Comparison of ENCODE assay signal across 19 mouse cellular contexts in genomic region chr4:144559792-144560191, GRCm38 (mm10). TPM values are rescaled to one million over a fixed set of nuclear protein-coding genes. Genes with fewer than 3 reads are reported as not detected.
DNase-seq lines count a peak whose midpoint lies in the region; ATAC-seq and TF ChIP-seq lines count a peak whose summit lies in the region.
"Had no signal": no experiment of that assay in that cellular context is flagged by ENCODE, and none has a peak within 500 bp of the region (broad histone marks: within the 10 kb centered on the region; RNA-seq: fewer than 3 reads in every experiment).

No protein-coding gene starts in this region.

- no peak for ATAC-seq in intestine, postnatal 0 days
- no peak for ATAC-seq in intestine, embryonic 16.5 days
- ATAC-seq in common myeloid progenitor, adult 5-6 weeks (replicated peaks; ENCODE audit: low read depth, poor library complexity, severe bottlenecking), result peak; percentile 72
- ATAC-seq: liver, postnatal 0 days had no signal

- no peak overlapping the region for H3K4me2 ChIP-seq in intestine, postnatal 0 days (replicated peaks; ENCODE audit: low read depth)
- H3K4me2 ChIP-seq in intestine, embryonic 16.5 days (ENCODE audit: low read depth, low read length), result no peak overlapping the region
- H3K4me2 ChIP-seq: heart, embryonic 12.5 days; midbrain, embryonic 12.5 days; neural tube, embryonic 12.5 days had no signal

- H3K9me3 ChIP-seq in intestine, postnatal 0 days (ENCODE audit: control insufficient read depth), result no peaks in the 10 kb centered on the region
- H3K9me3 ChIP-seq in intestine, embryonic 16.5 days (ENCODE audit: control insufficient read depth, low read length), result no peaks in the 10 kb centered on the region
- H3K9me3 ChIP-seq in midbrain, embryonic 10.5 days (replicated peaks), result peaks cover 82% of the 10 kb centered on the region

- H3K36me3 ChIP-seq in intestine, postnatal 0 days (ENCODE audit: control insufficient read depth, insufficient read depth), result no peaks in the 10 kb centered on the region
- H3K36me3 ChIP-seq in intestine, embryonic 16.5 days (ENCODE audit: control insufficient read depth, insufficient read depth, low read length), result no peaks in the 10 kb centered on the region
- H3K36me3 ChIP-seq in midbrain, embryonic 10.5 days, result no peaks in the 10 kb centered on the region
- H3K36me3 ChIP-seq: G1E; heart, embryonic 12.5 days; hindbrain, embryonic 10.5 days; midbrain, embryonic 12.5 days; neural tube, embryonic 12.5 days had no signal

- peak; percentile 38 for DNase-seq in urinary bladder, postnatal 14 days (ENCODE audit: low spot score)
- no peak for DNase-seq in urinary bladder, postnatal 4 days (ENCODE audit: low spot score in 2 of 2)
- no peak for DNase-seq in midbrain, embryonic 10.5 days (ENCODE audit: low spot score)
- no peak for DNase-seq in right cerebral cortex, postnatal 25 days
- DNase-seq: adrenal gland, postnatal 25 days; left cerebral cortex, postnatal 4 days; liver, postnatal 0 days; right cerebral cortex, adult 18-20 months had no signal

- no peaks in the 10 kb centered on the region for H3K27me3 ChIP-seq in intestine, postnatal 0 days (replicated peaks; ENCODE audit: control insufficient read depth, insufficient read depth, low read length)
- no peaks in the 10 kb centered on the region for H3K27me3 ChIP-seq in intestine, embryonic 16.5 days (replicated peaks; ENCODE audit: control insufficient read depth, insufficient read depth, low read length)
- H3K27me3 ChIP-seq in midbrain, embryonic 10.5 days (ENCODE audit: low read depth, poor library complexity, severe bottlenecking), result no peaks in the 10 kb centered on the region
- H3K27me3 ChIP-seq: heart, embryonic 12.5 days; midbrain, embryonic 12.5 days; neural tube, embryonic 12.5 days had no signal

- H3K4me3 ChIP-seq in intestine, postnatal 0 days (ENCODE audit: low read depth, low read length), result no peak overlapping the region
- no peak overlapping the region for H3K4me3 ChIP-seq in intestine, embryonic 16.5 days (ENCODE audit: low read length)
- no peak overlapping the region for H3K4me3 ChIP-seq in midbrain, embryonic 10.5 days
- H3K4me3 ChIP-seq: erythroblast, embryonic 14.5 days; heart, embryonic 12.5 days; hindbrain, embryonic 10.5 days; midbrain, embryonic 12.5 days; neural tube, embryonic 12.5 days had no signal

- H3K9ac ChIP-seq in intestine, postnatal 0 days (ENCODE audit: low read depth, low read length), result no peak overlapping the region
- no peak overlapping the region for H3K9ac ChIP-seq in intestine, embryonic 16.5 days (ENCODE audit: low read depth, low read length)
- H3K9ac ChIP-seq: heart, embryonic 12.5 days; liver, postnatal 0 days; midbrain, embryonic 12.5 days; neural tube, embryonic 12.5 days had no signal

- peak; percentile 54 for TF ChIP-seq CTCF in intestine, postnatal 0 days (IDR thresholded peaks at IDR 0.05; ENCODE audit: low read depth)

- no peak overlapping the region for H3K27ac ChIP-seq in intestine, postnatal 0 days (ENCODE audit: low read depth, low read length)
- H3K27ac ChIP-seq in intestine, embryonic 16.5 days (ENCODE audit: low read length), result no peak overlapping the region
- H3K27ac ChIP-seq in midbrain, embryonic 10.5 days (replicated peaks), result no peak overlapping the region
- H3K27ac ChIP-seq: hindbrain, embryonic 10.5 days; midbrain, embryonic 12.5 days; neural tube, embryonic 12.5 days had no signal

- H3K4me1 ChIP-seq in intestine, postnatal 0 days (replicated peaks; ENCODE audit: control insufficient read depth, insufficient read depth, low read length), result no peaks in the 10 kb centered on the region
- no peaks in the 10 kb centered on the region for H3K4me1 ChIP-seq in intestine, embryonic 16.5 days (ENCODE audit: control insufficient read depth, insufficient read depth, low read length)
- no peaks in the 10 kb centered on the region for H3K4me1 ChIP-seq in midbrain, embryonic 10.5 days
- H3K4me1 ChIP-seq: heart, embryonic 12.5 days; hindbrain, embryonic 10.5 days; midbrain, embryonic 12.5 days; neural tube, embryonic 12.5 days had no signal

RNA-seq across cellular contexts. Expression of gene Gm13124, which starts 5.1 kb away (rescaled TPM):
- not detected in 2 replicates for polyA plus RNA-seq in intestine, postnatal 0 days (2015; fragmentation: Nextera tagmentation; extraction: Ambion mirVana)
- polyA plus RNA-seq in intestine, embryonic 16.5 days (2015; fragmentation: Nextera tagmentation; extraction: Ambion mirVana), result not detected in 2 replicates
- not detected in 2 replicates for total RNA-seq in common myeloid progenitor, adult 5-6 weeks (2017)
- not detected in 2 replicates for polyA plus RNA-seq in midbrain, embryonic 10.5 days (2016; fragmentation: Nextera tagmentation; extraction: Ambion mirVana)
- total RNA-seq: adrenal gland, postnatal 25 days; layer of hippocampus, adult 8-10 months; left cerebral cortex, postnatal 4 days had no signal
- polyA plus RNA-seq: erythroblast, embryonic 14.5 days; G1E; heart, embryonic 12.5 days; hindbrain, embryonic 10.5 days; liver, postnatal 0 days; midbrain, embryonic 12.5 days; neural tube, embryonic 12.5 days; thymus, postnatal 0 days had no signal

RNA-seq across cellular contexts. Expression of gene 9430007A20Rik, which starts 40.2 kb away (rescaled TPM):
- polyA plus RNA-seq in intestine, postnatal 0 days (2015; fragmentation: Nextera tagmentation; extraction: Ambion mirVana), result not detected in 2 replicates
- polyA plus RNA-seq in intestine, embryonic 16.5 days (2015; fragmentation: Nextera tagmentation; extraction: Ambion mirVana), result not detected in 2 replicates
- total RNA-seq in common myeloid progenitor, adult 5-6 weeks (2017), result not detected in 2 replicates
- polyA plus RNA-seq in midbrain, embryonic 10.5 days (2016; fragmentation: Nextera tagmentation; extraction: Ambion mirVana), result not detected in 2 replicates
- total RNA-seq: adrenal gland, postnatal 25 days; G1E; layer of hippocampus, adult 8-10 months; left cerebral cortex, postnatal 4 days had no signal
- polyA plus RNA-seq: erythroblast, embryonic 14.5 days; G1E; heart, embryonic 12.5 days; hindbrain, embryonic 10.5 days; liver, postnatal 0 days; midbrain, embryonic 12.5 days; neural tube, embryonic 12.5 days; thymus, postnatal 0 days had no signal

RNA-seq across cellular contexts. Expression of gene Aadacl4, which starts 53.7 kb away (rescaled TPM):
- polyA plus RNA-seq in intestine, postnatal 0 days (2015; fragmentation: Nextera tagmentation; extraction: Ambion mirVana), result not detected in 2 replicates
- polyA plus RNA-seq in intestine, embryonic 16.5 days (2015; fragmentation: Nextera tagmentation; extraction: Ambion mirVana), result not detected in 2 replicates
- not detected in 2 replicates for total RNA-seq in common myeloid progenitor, adult 5-6 weeks (2017)
- not detected in 2 replicates for polyA plus RNA-seq in midbrain, embryonic 10.5 days (2016; fragmentation: Nextera tagmentation; extraction: Ambion mirVana)
- total RNA-seq: adrenal gland, postnatal 25 days; layer of hippocampus, adult 8-10 months; left cerebral cortex, postnatal 4 days had no signal
- polyA plus RNA-seq: erythroblast, embryonic 14.5 days; G1E; heart, embryonic 12.5 days; hindbrain, embryonic 10.5 days; liver, postnatal 0 days; midbrain, embryonic 12.5 days; neural tube, embryonic 12.5 days; thymus, postnatal 0 days had no signal
